Mouse (Mus musculus) intestine, embryonic 14.5 days (tissue): ENCODE measurements around the gene Trit1. TPM values are rescaled to one million over a fixed set of nuclear protein-coding genes. Genes with fewer than 3 reads are reported as not detected.
A peak's percentile ranks its signal among the peaks of the same experiment; 100 is the strongest.

Experiments
- ATAC-seq: fragments of 200-750 bp; cut with Nextera tagmentation; replicated peaks from 2 replicates; pipeline ENCODE4 v1.8.0; 2017; ENCODE audit warnings: low read depth, moderate number of reproducible peaks, moderate TSS enrichment, moderate library complexity; ENCODE audit not compliant: low FRiP score, low TSS enrichment
- DNase-seq: peaks from one replicate; pipeline ENCODE4 v3.0.0-alpha.2; 2018; ENCODE audit warnings: low spot score
- H3K27ac ChIP-seq: fragments of 300-500 bp; sonication (generic); 2 replicates; pipeline ENCODE4 v1.5.1; 2014; ENCODE audit warnings: low read depth, mild to moderate bottlenecking, control low read depth
- H3K27me3 ChIP-seq: fragments of 300-500 bp; sonication (generic); replicated peaks from 2 replicates; pipeline ENCODE4 v1.6.1; 2014; ENCODE audit warnings: low read length, control low read depth; ENCODE audit not compliant: control insufficient read depth, insufficient read depth
- H3K36me3 ChIP-seq: fragments of 300-500 bp; sonication (generic); 2 replicates; pipeline ENCODE4 v1.6.1; 2014; ENCODE audit warnings: low read length, control low read depth; ENCODE audit not compliant: control insufficient read depth, insufficient read depth
- H3K4me1 ChIP-seq: fragments of 300-500 bp; sonication (generic); replicated peaks from 2 replicates; pipeline ENCODE4 v1.6.1; 2014; ENCODE audit warnings: low read length, control low read depth, mixed read lengths; ENCODE audit not compliant: control insufficient read depth, insufficient read depth
- H3K4me2 ChIP-seq: fragments of 300-500 bp; sonication (generic); 2 replicates; pipeline ENCODE4 v1.6.1; 2014; ENCODE audit warnings: low read length
- H3K4me3 ChIP-seq: fragments of 300-500 bp; sonication (generic); 2 replicates; pipeline ENCODE4 v1.5.1; 2014; ENCODE audit warnings: low read depth, low read length, control low read depth, mixed read lengths
- H3K9ac ChIP-seq: fragments of 300-500 bp; sonication (generic); 2 replicates; pipeline ENCODE4 v1.6.1; 2014; ENCODE audit warnings: mild to moderate bottlenecking, low read length
- H3K9me3 ChIP-seq: fragments of 300-500 bp; sonication (generic); 2 replicates; pipeline ENCODE4 v1.6.1; 2016; ENCODE audit warnings: low read length, control low read depth; ENCODE audit not compliant: control insufficient read depth
- WGBS: fragments of 180-500 bp; shearing (Covaris S2); extraction: QIAGEN DNeasy Blood & Tissue Kit; methylation state at CpG from one replicate; pipeline ENCODE4 v1.1.7; 2014; 5-methylcytosine and 5-hydroxymethylcytosine counted together
- polyA plus RNA-seq: library from polyadenylated mRNA; unstranded; fragments of >200 nt; fragmentation: Nextera tagmentation; extraction: Ambion mirVana; gene quantifications from 2 replicates; pipeline ENCODE4 v1.2.1, GENCODE M21; 2014

Trit1 gene
- polyA plus RNA-seq, 1 experiment from 2014 or later = 18.0 TPM

GRCm38 (mm10) chr4:123046300-123046699 lies 29.9 kb downstream of the Trit1 start:
- H3K36me3 ChIP-seq = peaks cover 64% of the 10 kb centered on the region
- DNase-seq (no peak), ATAC-seq (no peak)
- no peak overlapping the region for H3K4me2 ChIP-seq
- no peak overlapping the region for H3K9ac ChIP-seq
- no peak overlapping the region for H3K27ac ChIP-seq
- WGBS = 80% methylated on average over 3 of the region's 3 CpGs
- peaks cover 14% of the 10 kb centered on the region for H3K4me1 ChIP-seq
- H3K4me3 ChIP-seq = no peak overlapping the region
- H3K27me3 ChIP-seq = no peaks in the 10 kb centered on the region
- no peaks in the 10 kb centered on the region for H3K9me3 ChIP-seq

DNA sequence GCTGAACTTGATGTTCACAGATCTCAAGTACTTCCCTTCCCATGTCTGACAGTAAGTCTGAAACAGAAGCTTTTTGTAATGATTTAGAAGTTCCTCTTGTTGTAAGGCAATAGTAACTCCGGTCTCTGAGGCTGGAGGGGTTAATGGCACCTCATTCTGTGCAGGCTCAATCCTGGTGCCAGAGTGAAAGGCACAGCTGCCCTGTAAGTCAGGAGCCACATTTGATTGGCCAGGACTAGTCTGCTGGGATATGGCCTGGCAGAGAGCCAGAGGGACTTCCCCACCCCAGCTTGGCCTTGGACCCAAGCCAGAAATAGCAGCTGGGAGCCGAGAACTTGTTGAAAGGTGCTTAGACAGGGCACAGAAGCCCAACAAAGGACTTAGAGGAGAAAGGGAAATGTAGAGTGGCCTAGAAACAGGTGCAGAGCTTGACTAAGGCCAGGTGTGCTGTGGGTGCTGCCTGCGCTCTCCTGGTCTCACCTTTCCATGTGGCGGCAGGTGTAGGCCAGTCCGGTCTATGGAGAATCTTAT lies 34.3 kb downstream of the Trit1 start:
- H3K4me1 ChIP-seq = peaks cover 14% of the 10 kb centered on the region
- no peaks in the 10 kb centered on the region for H3K27me3 ChIP-seq
- ATAC-seq = peak; percentile 94
- no peak overlapping the region; the same call in 1 of the 2 replicates for H3K27ac ChIP-seq
- peaks cover 69% of the 10 kb centered on the region for H3K36me3 ChIP-seq
- no peaks in the 10 kb centered on the region for H3K9me3 ChIP-seq
- H3K4me3 ChIP-seq = no peak overlapping the region
- no peak overlapping the region for H3K4me2 ChIP-seq
- 37% methylated on average over 5 of the region's 5 CpGs for WGBS
- H3K9ac ChIP-seq = no peak overlapping the region
- DNase-seq = peak; percentile 94

- WGBS = 75% methylated on average over 11 of the region's 11 CpGs
- Histone ChIP-seq H3K4me1 (peaks cover 14% of the 10 kb centered on the region), H3K27ac (no peak overlapping the region), H3K27me3 (no peaks in the 10 kb centered on the region), H3K4me2 (no peak overlapping the region), H3K4me3 (no peak overlapping the region), H3K9ac (no peak overlapping the region), H3K36me3 (peaks cover 70% of the 10 kb centered on the region), H3K9me3 (no peaks in the 10 kb centered on the region)
- ATAC-seq = no peak
- no peak for DNase-seq
These were observed 36.8 kb downstream of the Trit1 start for GRCm38 (mm10) chr4:123053179-123053578.

- Histone ChIP-seq H3K27me3 (no peaks in the 10 kb centered on the region), H3K4me2 (no peak overlapping the region), H3K4me1 (peaks cover 14% of the 10 kb centered on the region), H3K9me3 (no peaks in the 10 kb centered on the region), H3K27ac (no peak overlapping the region; the same call in 1 of the 2 replicates), H3K9ac (no peak overlapping the region), H3K36me3 (peaks cover 63% of the 10 kb centered on the region), H3K4me3 (no peak overlapping the region)
- no peak for ATAC-seq
- DNase-seq = no peak
- 75% methylated on average over 16 of the region's 16 CpGs for WGBS
These were observed 37.9 kb downstream of the Trit1 start for GRCm38 (mm10) chr4:123054172-123054790.

DNA sequence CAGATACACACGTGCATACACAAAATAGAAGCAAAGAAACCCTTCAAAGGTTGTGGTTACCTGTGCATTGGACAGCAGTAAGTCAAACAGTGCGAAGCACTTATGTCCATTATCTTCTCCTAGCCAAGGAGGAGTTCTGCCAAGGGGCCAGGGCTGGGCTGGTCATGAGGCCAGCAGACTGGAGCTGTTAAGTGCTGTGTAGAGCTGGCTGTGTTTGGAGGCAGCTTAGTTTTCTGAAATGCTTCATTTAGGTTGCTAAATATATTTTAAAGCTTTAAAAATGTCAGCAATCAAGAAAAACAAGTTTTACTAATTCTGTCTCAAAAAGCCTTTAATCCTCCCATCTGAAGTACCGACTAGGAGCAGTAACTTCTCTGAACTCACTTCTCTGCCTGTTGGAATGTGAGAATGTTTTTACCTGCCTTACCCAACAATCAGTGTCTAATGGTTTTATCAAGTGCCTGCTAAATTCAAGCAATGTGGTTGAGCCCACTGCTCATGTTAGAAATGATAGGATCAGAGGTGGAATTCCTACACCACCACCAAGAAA lies 40.2 kb downstream of the Trit1 start:
- Histone ChIP-seq H3K36me3 (peaks cover 54% of the 10 kb centered on the region), H3K27me3 (no peaks in the 10 kb centered on the region), H3K4me3 (no peak overlapping the region), H3K9ac (no peak overlapping the region), H3K4me2 (no peak overlapping the region), H3K4me1 (no peaks in the 10 kb centered on the region), H3K27ac (no peak overlapping the region), H3K9me3 (no peaks in the 10 kb centered on the region)
- no peak for DNase-seq
- 84% methylated on average over 3 of the region's 3 CpGs for WGBS
- ATAC-seq = no peak

DNA sequence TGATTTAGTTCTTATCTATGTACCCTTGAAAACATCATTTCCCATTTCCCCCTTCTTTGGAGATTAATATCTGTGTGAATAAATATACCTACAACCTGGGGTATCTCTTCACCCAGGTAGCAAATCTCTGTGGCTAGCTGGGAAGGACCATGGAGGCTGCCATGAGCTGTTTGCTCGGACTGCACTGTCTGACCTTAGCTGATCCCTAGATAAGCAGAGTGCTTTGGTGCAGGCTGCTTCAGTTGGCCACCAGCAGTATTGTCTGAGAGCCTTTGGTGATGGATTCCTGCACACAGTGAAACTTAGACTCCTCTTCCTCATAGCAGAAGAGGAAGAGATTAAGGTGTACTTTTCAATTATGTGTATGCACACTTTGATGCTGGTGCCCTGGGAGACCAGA lies 41.6 kb downstream of the Trit1 start:
- ATAC-seq (no peak), DNase-seq (no peak)

DNA sequence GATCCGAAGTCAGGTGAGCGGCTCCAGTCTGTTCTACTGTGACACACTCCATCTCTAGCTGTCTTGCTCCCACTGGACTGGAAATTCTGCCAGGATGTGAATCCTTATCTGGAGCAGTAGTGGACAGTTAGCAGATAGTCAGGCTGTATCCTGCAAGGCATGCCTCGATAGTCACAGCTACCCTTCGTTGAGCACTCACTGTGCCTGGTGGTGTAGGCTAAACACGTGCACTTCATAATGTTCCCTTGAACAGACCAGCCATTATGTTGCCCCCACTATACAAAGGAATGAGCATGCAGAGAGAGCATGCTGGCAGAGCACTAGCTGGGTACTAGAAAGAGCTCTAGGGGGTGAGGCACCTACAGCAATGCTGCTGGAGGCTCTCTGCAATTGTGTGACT lies 45.3 kb downstream of the Trit1 start:
- no peak overlapping the region for H3K9ac ChIP-seq
- no peak for DNase-seq
- WGBS = 80% methylated on average over 5 of the region's 5 CpGs
- H3K27ac ChIP-seq = no peak overlapping the region
- H3K9me3 ChIP-seq = no peaks in the 10 kb centered on the region
- H3K4me2 ChIP-seq = no peak overlapping the region
- H3K27me3 ChIP-seq = no peaks in the 10 kb centered on the region
- H3K4me1 ChIP-seq = no peaks in the 10 kb centered on the region
- no peak for ATAC-seq
- H3K4me3 ChIP-seq = no peak overlapping the region
- H3K36me3 ChIP-seq = 0 out of 2 replicates have a peak, but pooled peaks cover 6% of the 10 kb centered on the region

More for the DNA sequence above, 41.6 kb downstream of the Trit1 start:
- Histone ChIP-seq H3K4me2 (no peak overlapping the region), H3K36me3 (peaks cover 42% of the 10 kb centered on the region), H3K4me1 (no peaks in the 10 kb centered on the region), H3K9ac (no peak overlapping the region), H3K27me3 (no peaks in the 10 kb centered on the region), H3K4me3 (no peak overlapping the region), H3K9me3 (no peaks in the 10 kb centered on the region), H3K27ac (no peak overlapping the region)
- WGBS = 33% methylated on average over 1 of the region's 1 CpGs

DNA sequence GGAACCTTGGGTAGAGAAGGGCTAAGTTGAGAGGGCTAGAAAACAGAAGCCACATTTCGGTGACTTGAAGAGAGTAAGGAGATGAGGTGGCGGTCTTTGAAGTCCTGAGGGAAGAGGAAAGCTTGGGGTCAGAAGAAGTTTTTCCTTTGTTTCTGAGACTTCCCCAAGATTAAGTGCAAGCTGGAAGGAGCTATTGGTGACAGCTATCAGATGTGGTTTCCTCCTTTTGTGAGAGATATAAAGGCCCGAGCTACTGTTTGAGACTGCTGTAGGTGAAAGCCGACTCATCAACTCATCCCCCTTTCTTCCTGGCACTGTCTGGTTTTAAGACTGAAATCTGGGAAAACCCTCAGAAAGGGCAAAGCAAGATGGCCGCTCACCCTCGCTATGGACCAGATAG lies 52.2 kb downstream of the Trit1 start:
- H3K4me1 ChIP-seq = no peaks in the 10 kb centered on the region
- ATAC-seq (no peak), DNase-seq (no peak)
- WGBS = 83% methylated on average over 6 of the region's 6 CpGs
- no peak overlapping the region for H3K4me3 ChIP-seq
- no peak overlapping the region for H3K9ac ChIP-seq
- H3K27ac ChIP-seq = no peak overlapping the region
- no peak overlapping the region for H3K4me2 ChIP-seq
- H3K36me3 ChIP-seq = no peaks in the 10 kb centered on the region
- H3K27me3 ChIP-seq = no peaks in the 10 kb centered on the region
- no peaks in the 10 kb centered on the region for H3K9me3 ChIP-seq
